Mouse (Mus musculus) thymus, adult 2 months (tissue): ENCODE data around the gene Ipcef1. TPM values are rescaled to one million over a fixed set of nuclear protein-coding genes. Genes with fewer than 3 reads are reported as not detected.

Experiments used
- DNase-seq: peaks from one replicate; pipeline ENCODE4 v3.0.0; 2021
- H3K27ac ChIP-seq: fragments of 200-500 bp; 2 replicates; pipeline ENCODE4 v1.5.1; 2012; ENCODE audit warnings: low read length, control low read depth; ENCODE audit not compliant: control insufficient read depth, insufficient read depth
- H3K27me3 ChIP-seq: fragments of 200-500 bp; 2 replicates; pipeline ENCODE4 v1.6.1; 2012; ENCODE audit warnings: mild to moderate bottlenecking, low read length, moderate library complexity, mixed read lengths; ENCODE audit not compliant: control insufficient read depth, insufficient read depth
- H3K36me3 ChIP-seq: fragments of 200-500 bp; 2 replicates; pipeline ENCODE4 v1.6.1; 2012; ENCODE audit warnings: mild to moderate bottlenecking, low read length, moderate library complexity; ENCODE audit not compliant: control insufficient read depth, insufficient read depth
- H3K4me1 ChIP-seq: fragments of 200-500 bp; replicated peaks from 2 replicates; pipeline ENCODE4 v1.6.1; 2012; ENCODE audit warnings: low read length; ENCODE audit not compliant: control insufficient read depth, insufficient read depth
- H3K4me3 ChIP-seq: fragments of 200-500 bp; 2 replicates; pipeline ENCODE4 v1.5.1; 2012; ENCODE audit warnings: mild to moderate bottlenecking, low read length, control low read depth, moderate library complexity; ENCODE audit not compliant: control insufficient read depth, insufficient read depth
- CTCF ChIP-seq: fragments of 200-500 bp; IDR thresholded peaks from 2 replicates; pipeline ENCODE4 v1.5.1; 2012; ENCODE audit warnings: mild to moderate bottlenecking, control low read depth, low read length, moderate library complexity, borderline replicate concordance; ENCODE audit not compliant: control insufficient read depth, poor library complexity, insufficient read depth; ENCODE audit errors: extremely low read depth
- POLR2A ChIP-seq: fragments of 200-500 bp; IDR thresholded peaks from 2 replicates; pipeline ENCODE4 v1.6.1; 2012; ENCODE audit warnings: mild to moderate bottlenecking, low read length, control low read depth, moderate library complexity; ENCODE audit not compliant: control insufficient read depth, poor library complexity, insufficient read depth; ENCODE audit errors: extremely low read depth
- WGBS: fragments of 180-500 bp; shearing (Covaris S2); methylation state at CpG from one replicate; pipeline ENCODE4 v1.1.7; 2018; 5-methylcytosine and 5-hydroxymethylcytosine counted together
- polyA plus RNA-seq: library from polyadenylated mRNA; depleted of rRNA; stranded (reverse); fragments of >200 nt; gene quantifications from 2 replicates; pipeline ENCODE4 v1.2.3, GENCODE M21; 2012

Gene Ipcef1
- polyA plus RNA-seq, 1 experiment, result 7.6 TPM

- no peaks in the 10 kb centered on the region for H3K27me3 ChIP-seq
- no peak overlapping the region for H3K4me3 ChIP-seq
- DNase-seq, result no peak
- 17% methylated on average over 1 of the region's 1 CpGs for WGBS
- H3K4me1 ChIP-seq, result peaks cover 38% of the 10 kb centered on the region
- no peak overlapping the region for H3K27ac ChIP-seq
- TF ChIP-seq POLR2A (no peak), CTCF (no peak)
- no peaks in the 10 kb centered on the region for H3K36me3 ChIP-seq
Observed at GRCm38 (mm10) chr10:6988555-6988954, 63.7 kb downstream of the Ipcef1 start.

GRCm38 (mm10) chr10:6987399-6988098 is 64.7 kb downstream of the Ipcef1 start:
- WGBS, result 84% methylated on average over 4 of the region's 4 CpGs
- DNase-seq, result no peak
- peaks cover 40% of the 10 kb centered on the region for H3K4me1 ChIP-seq
- H3K27me3 ChIP-seq, result no peaks in the 10 kb centered on the region
- no peak overlapping the region for H3K27ac ChIP-seq
- no peak overlapping the region for H3K4me3 ChIP-seq
- TF ChIP-seq CTCF (no peak), POLR2A (no peak)
- no peaks in the 10 kb centered on the region for H3K36me3 ChIP-seq

GRCm38 (mm10) chr10:6986246-6986645 is 66.0 kb downstream of the Ipcef1 start:
- WGBS, result 10% methylated on average over 4 of the region's 4 CpGs
- no peak overlapping the region; the same call in 1 of the 2 replicates for H3K27ac ChIP-seq
- peak; percentile 22 for DNase-seq
- H3K27me3 ChIP-seq, result no peaks in the 10 kb centered on the region
- H3K36me3 ChIP-seq, result no peaks in the 10 kb centered on the region
- no peak for TF ChIP-seq CTCF
- TF ChIP-seq POLR2A, result no peak
- H3K4me1 ChIP-seq, result peaks cover 40% of the 10 kb centered on the region
- no peak overlapping the region for H3K4me3 ChIP-seq

- no peak for TF ChIP-seq POLR2A
- TF ChIP-seq CTCF, result no peak
- H3K27me3 ChIP-seq, result no peaks in the 10 kb centered on the region
- peak overlapping the region; percentile 58; the same call in 1 of the 2 replicates for H3K27ac ChIP-seq
- DNase-seq, result no peak
- 80% methylated on average over 2 of the region's 2 CpGs for WGBS
- peaks cover 29% of the 10 kb centered on the region for H3K4me1 ChIP-seq
- no peaks in the 10 kb centered on the region for H3K36me3 ChIP-seq
- no peak overlapping the region for H3K4me3 ChIP-seq
Observed at GRCm38 (mm10) chr10:6983431-6983830, 68.8 kb downstream of the Ipcef1 start.

- Histone ChIP-seq H3K4me3 (peak overlapping the region; percentile 49), H3K27me3 (no peaks in the 10 kb centered on the region), H3K36me3 (no peaks in the 10 kb centered on the region), H3K4me1 (peaks cover 25% of the 10 kb centered on the region), H3K27ac (peak overlapping the region; percentile 99)
- WGBS, result 11% methylated on average over 2 of the region's 2 CpGs
- no peak for TF ChIP-seq CTCF
- TF ChIP-seq POLR2A, result no peak
- DNase-seq, result peak; percentile 48
Observed at GRCm38 (mm10) chr10:6982751-6983151, 69.5 kb downstream of the Ipcef1 start.

GRCm38 (mm10) chr10:6980236-6980635 is 72.0 kb downstream of the Ipcef1 start:
- peak overlapping the region; percentile 53; the same call in 1 of the 2 replicates for H3K4me3 ChIP-seq
- DNase-seq, result peak; percentile 37
- H3K27me3 ChIP-seq, result no peaks in the 10 kb centered on the region

More at GRCm38 (mm10) chr10:6980236-6980635, 72.0 kb downstream of the Ipcef1 start:
- no peaks in the 10 kb centered on the region for H3K36me3 ChIP-seq
- peaks cover 14% of the 10 kb centered on the region for H3K4me1 ChIP-seq
- peak overlapping the region; percentile 53; the same call in 1 of the 2 replicates for H3K27ac ChIP-seq
- under 1% methylated on average over 6 of the region's 6 CpGs for WGBS
- TF ChIP-seq POLR2A (no peak), CTCF (no peak)
